Mouse (Mus musculus): ENCODE results near the gene Kcnh6.
A peak's percentile ranks its signal among the peaks of the same experiment; 100 is the strongest.
"Not testable (repeated sequence)": the region's sequence is repeated elsewhere in the genome, so short reads cannot be mapped to it uniquely, and the experiment has no call there.

The Kcnh6 gene

DNA sequence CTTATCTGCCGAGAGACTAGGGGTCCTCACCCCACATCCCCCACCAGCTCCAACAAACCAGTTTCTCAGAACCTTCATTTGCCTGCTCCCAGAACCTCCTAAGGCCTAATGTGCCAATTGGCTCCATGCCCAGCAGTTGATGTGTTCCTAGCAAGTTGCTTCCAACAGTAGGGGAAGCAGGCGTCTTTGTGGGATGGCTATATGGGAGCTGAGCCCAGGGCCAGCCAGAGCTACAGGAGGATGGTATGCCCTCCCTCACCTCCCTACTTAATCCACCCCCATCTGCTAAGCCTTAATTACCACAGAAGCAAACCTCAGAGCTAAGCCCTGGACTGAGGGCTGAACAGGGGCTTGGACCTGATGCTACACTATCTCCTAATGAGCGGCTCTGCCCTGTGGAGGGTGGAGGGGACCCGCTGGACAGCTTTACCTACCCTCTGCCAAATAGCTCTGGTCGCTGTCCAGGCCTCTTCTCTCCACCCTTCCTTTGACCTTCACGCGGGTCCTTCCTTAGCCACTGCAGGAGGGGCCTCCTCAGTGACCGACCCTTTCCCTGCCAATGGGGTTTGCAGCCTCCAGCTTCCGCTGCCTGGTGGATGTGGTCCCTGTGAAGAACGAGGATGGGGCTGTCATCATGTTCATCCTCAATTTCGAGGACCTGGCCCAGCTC is 5.8 kb downstream of the Kcnh6 start:
- no peak for DNase-seq (ENCODE audit: low read depth)

DNA sequence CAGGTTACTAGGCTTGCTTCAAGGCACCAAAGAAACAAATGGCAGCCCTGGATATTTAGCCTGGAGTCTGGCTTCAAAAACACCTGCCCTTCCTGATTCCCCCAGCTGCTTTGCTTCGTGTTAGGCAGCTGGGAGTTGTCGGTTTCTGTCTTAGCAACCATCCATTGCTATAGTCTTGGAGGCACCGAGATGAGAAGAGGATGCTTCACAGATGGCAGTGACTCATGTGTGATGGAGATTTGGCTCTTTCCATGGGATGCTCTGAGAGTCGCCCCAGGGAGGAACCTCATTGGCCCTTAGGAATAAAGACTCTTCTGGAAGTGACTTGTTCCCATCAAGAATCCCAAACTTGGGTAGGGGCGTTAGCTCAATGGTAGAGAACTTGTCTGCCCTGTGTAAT is 8.5 kb downstream of the Kcnh6 start:
- DNase-seq (ENCODE audit: low read depth): no peak

DNA sequence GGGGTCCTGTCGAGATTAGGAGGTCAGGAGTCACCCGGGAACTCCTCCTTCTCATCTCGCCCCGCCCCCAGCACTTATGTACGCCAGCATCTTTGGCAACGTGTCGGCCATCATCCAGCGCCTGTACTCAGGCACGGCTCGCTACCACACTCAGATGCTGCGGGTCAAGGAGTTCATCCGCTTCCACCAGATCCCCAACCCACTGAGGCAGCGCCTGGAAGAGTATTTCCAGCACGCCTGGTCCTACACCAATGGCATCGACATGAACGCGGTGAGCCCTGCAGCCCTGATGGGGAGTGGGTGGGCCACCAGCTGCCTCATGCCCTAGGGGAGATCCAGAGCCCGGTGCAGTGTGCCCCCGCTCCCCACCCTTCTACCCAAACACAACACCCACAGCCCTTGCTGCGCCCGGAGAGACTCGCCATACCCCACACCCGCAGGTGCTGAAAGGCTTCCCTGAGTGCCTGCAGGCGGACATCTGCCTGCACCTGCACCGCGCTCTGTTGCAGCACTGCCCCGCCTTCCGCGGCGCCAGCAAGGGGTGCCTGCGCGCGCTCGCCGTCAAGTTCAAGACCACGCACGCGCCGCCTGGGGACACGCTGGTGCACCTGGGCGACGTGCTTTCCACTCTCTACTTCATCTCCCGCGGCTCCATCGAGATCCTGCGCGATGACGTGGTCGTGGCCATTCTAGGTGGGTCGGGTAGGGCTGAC is 12.3 kb downstream of the Kcnh6 start:
- DNase-seq (ENCODE audit: low read depth): peak; percentile 52

DNA sequence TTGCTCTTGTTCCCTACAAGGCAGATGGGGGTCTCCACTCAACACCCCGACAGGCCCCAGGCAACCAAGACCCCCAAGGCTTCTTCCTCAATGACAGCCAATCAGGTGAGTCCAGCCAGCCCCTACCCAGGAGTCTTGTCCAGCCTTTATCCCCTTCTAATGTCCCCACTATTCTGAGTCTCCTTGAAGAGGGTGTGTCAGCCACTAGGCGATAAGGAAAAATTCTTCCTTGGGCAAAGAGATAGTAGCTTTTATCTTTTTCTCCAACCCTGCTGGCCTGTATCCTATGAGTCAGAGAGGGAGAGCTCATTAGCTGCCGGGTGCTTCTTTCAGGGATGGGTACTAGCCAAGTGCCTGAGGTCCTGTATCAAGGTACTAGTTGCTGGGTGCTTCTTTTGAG is 17.9 kb downstream of the Kcnh6 start:
- DNase-seq (ENCODE audit: low read depth): no peak

DNA sequence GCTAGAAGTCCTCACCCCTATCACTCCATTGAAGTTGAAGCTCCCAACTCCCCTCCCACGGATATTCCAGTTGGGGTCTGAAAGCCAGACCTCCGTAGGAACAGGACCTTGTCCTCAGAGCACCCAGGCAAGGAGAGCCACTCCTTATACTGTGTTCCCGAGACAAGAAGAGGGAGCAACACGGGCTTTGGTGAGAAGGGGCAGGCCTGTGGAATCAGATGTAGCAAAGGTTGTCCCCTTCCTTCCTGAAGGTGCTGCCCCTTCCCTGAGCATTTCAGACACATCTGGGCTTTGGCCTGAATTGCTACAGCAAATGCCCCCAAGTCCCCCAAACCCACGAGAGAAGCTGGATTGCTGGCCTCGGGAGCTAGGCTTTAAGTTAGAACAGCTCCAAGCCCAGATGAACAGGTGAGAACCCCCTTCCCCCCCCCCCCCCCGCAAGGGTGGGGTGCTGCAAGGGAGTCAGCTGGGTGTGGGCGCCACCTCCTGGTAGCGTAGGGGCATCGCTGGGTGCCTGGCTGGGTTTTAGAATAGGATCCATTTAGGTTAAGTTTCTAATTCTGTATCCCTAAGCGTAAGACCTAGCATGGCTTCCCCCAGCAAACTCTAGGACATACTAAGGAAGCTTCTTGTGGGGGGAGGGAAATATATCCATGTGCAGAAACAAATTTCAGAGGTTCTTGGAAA is 18.7 kb downstream of the Kcnh6 start:
- DNase-seq (ENCODE audit: low read depth): peak; percentile 84

DNA sequence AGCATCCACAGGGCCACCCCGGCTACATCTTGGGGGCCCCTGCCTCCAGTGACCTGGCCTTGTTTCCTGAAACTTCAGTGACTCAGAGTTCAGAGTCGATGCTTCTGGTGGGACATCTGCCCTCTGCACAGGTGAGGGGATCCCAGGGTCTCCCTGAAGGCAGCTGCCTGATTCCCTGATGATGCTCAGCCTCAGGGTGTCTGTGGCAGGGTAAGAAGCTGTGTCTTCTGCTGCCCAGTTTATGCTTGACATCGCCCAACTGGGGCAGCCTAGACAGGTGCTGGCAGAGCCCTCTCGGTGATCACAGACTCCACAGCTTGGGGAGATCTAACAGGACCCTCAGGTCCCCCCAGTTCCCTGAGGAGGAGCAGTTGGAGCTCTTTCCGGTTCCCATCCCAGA is 19.7 kb downstream of the Kcnh6 start:
- peak; percentile 61 for DNase-seq (ENCODE audit: low read depth)

DNA sequence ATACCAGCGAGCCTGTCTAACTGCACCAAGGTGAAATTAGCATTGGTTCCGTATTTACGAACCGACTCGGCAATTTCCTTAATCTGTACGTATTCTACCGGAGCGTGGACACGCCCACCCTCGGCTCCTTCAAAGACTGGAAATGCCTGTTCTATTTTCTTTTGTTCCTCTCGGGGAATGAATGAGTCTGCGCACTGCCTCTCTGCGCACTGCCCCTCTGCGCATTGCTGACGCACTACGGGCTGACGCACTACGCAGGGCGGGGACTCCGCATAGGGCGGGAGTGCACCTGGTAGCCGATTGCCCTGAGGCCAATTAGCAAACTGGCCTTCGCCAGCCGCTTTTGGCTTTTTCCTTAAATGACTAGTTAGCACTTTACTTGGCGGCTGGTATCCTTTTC is 24.1 kb downstream of the Kcnh6 start:
- DNase-seq (ENCODE audit: low read depth): not testable (repeated sequence)

DNA sequence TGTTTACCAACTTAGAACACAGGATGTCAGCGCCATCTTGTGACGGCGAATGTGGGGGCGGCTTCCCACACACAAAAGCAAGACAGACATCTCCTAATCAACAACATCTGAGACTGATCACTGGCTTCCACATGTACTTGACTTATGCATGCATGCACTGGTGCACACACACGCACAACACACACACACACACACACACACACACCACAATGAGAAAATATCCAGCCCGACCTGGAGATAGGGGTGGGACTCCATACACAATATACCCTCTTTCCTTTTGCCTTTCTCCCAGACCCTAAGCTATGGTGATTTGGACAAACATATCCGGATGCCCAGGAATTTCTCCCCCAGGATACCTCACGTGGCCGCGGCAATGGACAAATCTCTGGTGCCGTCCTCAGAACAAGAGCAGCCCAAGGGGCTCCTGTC is 25.6 kb downstream of the Kcnh6 start:
- peak; percentile 88 for DNase-seq (ENCODE audit: low read depth)

DNA sequence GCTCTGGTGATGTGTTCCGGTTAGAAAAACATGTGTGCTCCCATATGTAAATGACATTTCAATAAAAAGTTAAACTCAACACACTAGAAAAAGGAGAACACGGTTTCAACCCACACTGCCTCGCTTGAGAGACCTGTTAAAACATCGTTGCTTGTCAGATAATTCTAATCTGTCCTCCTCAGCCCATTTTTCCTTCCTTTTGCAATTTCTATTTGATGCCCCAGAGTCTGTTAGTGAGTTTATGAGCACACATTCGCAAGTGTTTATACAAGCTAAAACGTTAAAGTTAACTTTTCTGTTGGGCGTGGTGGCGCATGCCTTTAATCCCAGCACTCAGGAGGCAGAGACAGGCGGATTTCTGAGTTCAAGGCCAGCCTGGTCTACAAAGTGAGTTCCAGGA is 27.1 kb downstream of the Kcnh6 start:
- DNase-seq (ENCODE audit: low read depth): no peak

DNA sequence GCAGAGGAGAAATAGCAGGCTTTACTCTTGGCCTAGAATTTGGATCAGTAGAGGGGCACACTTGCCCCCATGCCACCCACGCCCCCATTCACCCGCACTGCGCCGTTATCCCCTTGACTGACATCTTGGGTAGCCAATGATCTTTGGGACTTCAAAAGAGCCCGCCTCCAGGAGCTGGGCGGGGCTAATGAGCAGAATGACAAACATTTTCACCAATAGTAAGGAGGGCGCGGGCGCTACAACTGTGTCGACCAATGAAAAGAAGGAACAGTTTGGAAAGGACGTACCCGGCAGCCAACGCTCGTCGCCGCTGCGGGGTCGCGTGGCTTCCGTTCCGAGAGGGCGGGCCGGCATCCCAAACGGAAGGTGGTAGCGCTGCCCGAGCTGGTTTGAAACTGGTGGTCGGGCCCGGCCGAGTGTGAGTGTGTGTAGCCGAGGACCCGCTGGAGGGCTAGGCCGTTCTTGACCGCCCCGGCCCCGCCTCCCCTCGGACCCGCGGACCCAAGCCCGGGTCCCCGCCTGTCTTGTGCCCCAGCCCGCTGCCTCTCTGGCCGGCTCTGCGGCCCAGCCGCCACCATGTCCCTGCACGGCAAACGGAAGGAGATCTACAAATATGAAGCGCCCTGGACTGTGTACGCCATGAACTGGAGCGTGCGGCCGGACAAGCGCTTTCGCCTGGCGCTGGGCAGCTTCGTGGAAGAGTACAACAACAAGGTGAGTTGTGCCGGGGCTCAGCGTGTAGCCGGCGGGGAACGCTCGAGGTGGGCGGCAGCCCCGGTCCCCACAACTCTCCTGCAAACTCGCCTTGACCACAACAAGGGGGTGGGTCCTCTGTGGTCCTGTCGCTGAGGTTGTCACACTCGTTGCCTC is 28.9 kb downstream of the Kcnh6 start, which contains the start of gene Dcaf7:
Gene Dcaf7 (plus strand): TSS at position 325 of the 870 bp plus-strand sequence.
- peak; percentile 100 for DNase-seq (ENCODE audit: low read depth)

DNA sequence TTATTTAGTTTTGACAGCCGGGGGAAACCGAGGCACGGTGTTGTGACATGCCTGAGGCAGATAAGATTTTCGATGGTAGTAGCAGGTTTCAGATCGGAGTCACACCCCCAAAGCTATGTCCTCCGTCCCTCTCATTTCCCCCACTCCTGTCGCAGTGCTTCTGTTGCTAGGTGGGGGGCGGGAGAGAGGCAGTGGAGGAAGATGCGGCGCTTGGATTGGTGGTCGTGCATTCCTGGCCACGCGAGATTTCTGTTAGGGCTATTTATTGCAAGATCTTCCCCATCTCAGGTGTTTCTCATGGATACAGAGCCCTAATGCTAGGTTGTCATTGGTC is 29.5 kb downstream of the Kcnh6 start:
- DNase-seq (ENCODE audit: low read depth): peak; percentile 54

DNA sequence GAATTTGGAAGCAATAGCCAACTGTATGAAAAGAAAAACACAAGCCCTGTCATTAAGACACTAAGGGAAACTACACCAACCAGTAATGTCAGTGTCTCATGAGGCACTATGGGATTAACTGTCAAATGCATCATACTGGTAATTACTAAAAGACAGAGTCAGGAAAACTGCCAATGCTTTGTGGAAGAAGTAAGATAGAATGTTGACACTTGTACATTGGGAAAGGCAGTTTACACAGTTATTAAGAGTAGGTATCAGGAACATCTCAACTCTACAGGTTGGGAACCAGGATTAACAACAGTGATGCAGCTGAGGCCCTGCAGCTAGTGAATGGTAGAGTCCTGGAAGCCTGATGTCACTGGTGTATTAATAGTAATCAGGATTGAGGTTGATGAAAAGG is 36.4 kb downstream of the Kcnh6 start:
- no peak for DNase-seq (ENCODE audit: low read depth)

DNA sequence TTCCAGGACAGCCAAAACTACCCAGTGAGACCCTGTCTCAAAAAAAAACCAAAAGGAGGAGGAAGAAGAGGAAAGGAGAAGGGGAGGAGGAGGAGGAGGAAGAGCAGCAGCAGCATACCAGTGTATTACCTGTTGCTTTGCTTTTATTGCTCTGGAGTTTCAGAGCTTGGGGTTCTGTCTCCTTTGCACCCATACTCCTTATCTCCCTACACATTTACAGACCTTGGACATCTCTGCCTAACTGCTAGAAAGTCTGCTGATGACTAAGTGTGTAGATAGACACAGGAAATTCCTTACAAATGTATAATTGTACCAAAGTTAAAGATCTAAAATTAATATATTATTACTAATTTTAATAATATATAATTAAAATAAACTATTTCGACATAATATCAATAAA is 37.3 kb downstream of the Kcnh6 start:
- DNase-seq (ENCODE audit: low read depth): no peak

DNA sequence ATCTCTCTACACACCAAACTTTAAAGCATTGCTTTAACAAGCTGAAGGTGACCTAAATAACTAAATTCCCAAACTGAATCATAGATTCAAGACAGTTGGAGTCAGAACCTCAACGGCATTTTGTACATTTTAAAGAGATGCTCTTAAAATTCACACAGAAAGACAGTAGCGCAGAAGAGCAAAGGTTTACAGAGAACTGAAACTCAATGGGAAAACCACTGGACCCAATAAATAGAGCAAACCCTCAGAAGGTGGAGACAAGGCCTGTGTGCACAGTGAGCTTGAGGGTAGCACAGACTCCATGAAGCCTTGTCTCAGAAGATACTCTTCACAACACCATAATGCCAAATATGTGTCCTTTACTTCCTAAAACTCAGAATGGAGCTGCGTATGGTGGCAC is 37.9 kb downstream of the Kcnh6 start:
- DNase-seq (ENCODE audit: low read depth): no peak

DNA sequence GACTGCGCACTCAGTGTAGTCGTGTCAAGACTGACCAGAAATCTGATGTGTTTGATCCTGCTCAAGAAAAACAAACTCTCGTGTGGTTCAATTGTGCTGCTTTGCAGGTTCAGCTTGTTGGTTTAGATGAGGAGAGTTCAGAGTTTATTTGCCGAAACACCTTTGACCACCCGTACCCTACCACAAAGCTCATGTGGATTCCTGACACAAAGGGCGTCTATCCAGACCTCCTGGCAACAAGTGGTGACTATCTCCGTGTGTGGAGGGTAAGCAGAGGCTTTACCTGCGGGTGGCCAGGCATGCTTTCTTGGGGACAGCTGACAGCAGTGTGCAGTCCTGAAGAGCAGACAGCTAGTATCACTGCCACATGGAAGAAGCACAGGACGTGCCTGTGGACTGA is 38.7 kb downstream of the Kcnh6 start:
- no peak for DNase-seq (ENCODE audit: low read depth)

DNA sequence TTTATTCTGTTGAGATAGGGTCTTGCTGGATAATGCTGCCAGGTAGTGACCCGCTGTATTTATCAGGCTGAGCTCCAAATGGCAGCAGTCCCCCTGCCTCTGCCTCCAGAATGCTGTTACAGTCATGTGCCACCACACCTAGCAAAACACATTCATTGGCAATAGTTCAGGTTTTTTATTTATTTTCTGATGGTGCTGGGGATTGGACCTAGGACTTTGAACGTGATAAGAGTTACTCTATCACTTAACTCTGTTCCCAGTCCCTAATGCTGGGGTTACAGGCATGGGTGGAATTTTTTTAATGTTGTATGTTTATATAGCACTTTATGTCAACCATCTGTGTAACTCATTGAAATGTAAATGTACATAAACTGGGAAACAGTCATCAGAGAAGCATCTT is 46.0 kb downstream of the Kcnh6 start:
- DNase-seq (ENCODE audit: low read depth): no peak

DNA sequence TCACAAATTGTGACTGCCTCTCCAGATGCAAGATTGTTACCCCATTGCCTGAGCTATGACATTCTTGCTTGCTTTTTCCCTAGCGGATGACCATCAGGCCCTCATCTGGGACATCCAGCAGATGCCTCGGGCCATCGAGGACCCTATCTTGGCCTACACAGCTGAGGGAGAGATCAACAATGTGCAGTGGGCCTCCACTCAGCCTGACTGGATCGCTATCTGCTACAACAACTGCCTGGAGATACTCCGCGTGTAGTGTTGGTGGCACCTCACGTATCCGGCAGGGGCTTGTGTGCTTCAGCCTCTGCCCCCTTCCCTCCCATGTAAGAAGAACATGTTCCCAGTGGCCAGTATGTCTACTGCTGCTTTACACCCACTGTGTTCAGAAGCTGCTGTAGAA is 46.7 kb downstream of the Kcnh6 start:
- no peak for DNase-seq (ENCODE audit: low read depth)

DNA sequence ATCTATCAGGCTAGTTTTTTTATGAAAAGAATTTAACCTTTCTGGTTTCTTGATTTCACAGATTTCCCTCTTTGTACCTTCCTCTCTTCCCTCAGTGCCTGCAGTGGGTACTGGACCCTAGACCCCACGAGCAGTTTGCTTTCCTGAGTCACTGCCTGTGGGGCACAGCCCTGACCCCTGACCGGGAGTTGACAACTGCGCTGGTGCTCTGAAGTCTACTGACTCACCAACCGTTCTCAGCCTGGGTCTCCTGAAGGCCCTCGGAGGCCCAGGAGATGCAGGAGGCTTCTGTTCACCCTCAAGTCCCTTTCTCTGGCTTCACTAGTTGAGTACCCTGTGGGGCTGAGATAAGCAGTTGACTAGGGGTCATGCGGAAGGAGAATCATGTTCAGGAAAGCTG is 47.4 kb downstream of the Kcnh6 start:
- no peak for DNase-seq (ENCODE audit: low read depth)

DNA sequence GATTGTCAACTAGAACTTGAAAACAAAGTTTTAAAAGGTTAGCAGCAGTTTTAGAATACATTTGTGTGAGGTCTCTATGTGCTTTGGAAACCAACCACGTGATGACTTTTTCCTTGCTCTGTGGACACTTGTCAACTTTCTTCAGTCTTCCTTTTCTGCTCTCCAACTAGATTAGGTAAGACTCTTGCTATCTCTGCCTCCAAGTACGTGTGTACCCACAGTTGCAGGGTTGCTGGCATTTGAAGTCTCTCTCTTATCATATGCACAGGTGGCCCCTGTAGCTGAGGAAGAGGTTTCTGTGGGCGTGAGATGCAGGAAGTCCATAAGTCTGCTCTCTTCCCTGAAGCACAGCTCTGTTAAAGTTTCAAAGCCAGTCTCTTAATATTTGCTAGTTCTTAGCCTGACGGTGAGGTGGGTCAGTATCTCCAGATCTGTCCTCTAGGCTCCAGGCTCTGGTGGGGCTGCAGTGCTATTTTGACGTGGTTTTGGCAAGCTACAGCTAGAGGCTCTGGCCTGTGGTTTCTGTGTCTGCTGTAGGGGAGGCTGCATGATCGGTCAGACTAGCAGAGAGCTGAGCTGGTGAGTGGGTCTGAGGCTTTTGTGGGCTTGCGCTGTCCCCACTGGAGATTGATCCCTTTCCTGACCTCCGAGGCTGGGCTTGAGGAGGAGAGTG is 49.0 kb downstream of the Kcnh6 start:
- peak; percentile 62 for DNase-seq (ENCODE audit: low read depth)

DNA sequence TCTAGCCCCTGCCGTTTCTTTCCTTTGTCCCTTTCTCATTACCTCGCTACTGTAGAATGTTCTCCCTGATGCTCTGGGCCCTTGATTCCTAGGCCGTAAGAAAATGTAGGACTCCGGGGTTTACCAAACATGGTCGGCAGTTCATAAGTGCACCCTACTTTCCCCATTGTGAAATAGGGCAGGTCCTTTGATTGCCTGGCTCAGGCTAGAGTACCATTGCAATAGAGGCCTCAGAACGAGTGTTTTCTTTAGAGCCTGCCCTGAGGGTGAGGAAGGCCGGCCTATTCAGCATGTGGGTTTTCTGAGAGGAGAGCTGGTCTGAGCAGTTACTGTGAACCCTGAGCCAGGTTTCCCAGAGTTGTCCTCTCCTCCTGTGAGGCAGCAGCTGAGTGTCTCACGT is 50.1 kb downstream of the Kcnh6 start:
- no peak for DNase-seq (ENCODE audit: low read depth)

DNA sequence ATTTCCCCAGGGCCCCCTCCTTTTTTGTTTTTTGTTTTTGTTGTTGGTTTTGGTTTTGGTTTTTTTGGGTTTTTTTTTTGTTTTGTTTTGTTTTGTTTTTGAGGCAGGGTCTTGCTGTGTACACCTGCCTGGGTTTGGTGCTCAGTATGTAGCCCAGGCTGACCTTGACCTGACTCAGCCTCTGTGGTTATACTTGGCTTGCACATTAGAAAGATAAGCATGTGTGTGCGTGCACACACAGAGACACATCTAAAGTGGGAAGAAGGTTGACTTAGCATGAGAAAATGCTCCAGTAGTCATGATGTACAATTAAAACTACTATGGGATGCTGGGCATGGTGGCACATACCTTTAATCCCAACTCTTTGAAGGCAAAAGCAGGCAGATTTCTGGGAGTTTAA is 52.6 kb downstream of the Kcnh6 start:
- no peak for DNase-seq (ENCODE audit: low read depth)

DNA sequence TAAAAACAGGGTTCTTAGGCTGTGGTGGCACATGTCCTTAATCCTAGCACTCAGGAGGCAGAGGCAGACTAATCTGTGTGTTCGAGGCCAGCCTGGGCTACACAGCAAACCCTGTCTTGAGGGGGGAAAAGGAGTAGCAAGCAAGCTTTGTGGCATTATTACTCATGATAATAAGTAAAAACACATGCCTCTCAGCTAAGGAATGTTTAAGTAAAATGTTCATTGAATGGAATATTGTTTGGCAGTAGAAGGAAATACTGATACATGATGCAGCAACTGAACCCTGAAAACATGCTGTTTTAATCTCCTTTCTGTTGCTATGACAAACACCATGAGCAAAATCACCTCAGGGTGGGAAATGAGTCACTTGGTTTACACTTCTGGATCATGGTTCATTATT is 53.4 kb downstream of the Kcnh6 start:
- DNase-seq (ENCODE audit: low read depth): no peak

Measured in induced T-regulatory cell, adult 2 months (primary cell).